Mouse (Mus musculus): Measurements from ENCODE around the gene Lao1.
A peak's percentile ranks its signal among the peaks of the same experiment; 100 is the strongest.

The Lao1 gene

DNA sequence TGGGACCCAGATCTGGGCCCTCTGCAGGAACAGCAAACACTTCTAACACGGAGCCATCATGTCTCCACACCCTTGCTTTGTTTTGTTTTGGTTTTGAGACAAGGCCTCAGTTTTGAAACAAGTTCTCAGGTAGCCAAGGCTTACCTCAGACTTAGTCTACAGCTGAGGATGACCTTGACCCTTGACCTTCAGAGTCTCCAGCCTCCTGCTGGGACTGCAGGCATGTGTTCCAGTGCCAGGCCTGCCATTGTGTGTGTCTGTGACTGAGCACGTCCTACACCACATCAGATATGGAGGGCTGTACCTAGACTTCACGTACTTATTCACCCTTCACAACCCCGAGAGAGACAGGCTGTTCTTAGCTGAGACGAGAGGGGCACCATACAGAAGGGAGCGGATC is 46.2 kb downstream of the Lao1 start:
- Histone ChIP-seq H3K36me3 (ENCODE audit: insufficient read depth, low read length) (no peaks in the 10 kb centered on the region), H3K27me3 (ENCODE audit: insufficient read depth, low read length) (no peaks in the 10 kb centered on the region), H3K9me3 (ENCODE audit: low read length) (no peaks in the 10 kb centered on the region), H3K4me1 (replicated peaks; ENCODE audit: low read depth, low read length) (peaks cover 91% of the 10 kb centered on the region), H3K4me3 (replicated peaks; ENCODE audit: low read length) (peak overlapping the region; percentile 60; the same call in 1 of the 2 replicates)
- TF ChIP-seq CTCF (conservative IDR thresholded peaks at IDR 0.05; ENCODE audit: low read length) (no peak), NANOG (IDR thresholded peaks at IDR 0.05; ENCODE audit: borderline replicate concordance, low read length) (no peak), POU5F1 (IDR thresholded peaks at IDR 0.05; ENCODE audit: borderline replicate concordance, low read length) (0 out of 2 replicates have a peak, but pooled peaks have one; percentile 4)

DNA sequence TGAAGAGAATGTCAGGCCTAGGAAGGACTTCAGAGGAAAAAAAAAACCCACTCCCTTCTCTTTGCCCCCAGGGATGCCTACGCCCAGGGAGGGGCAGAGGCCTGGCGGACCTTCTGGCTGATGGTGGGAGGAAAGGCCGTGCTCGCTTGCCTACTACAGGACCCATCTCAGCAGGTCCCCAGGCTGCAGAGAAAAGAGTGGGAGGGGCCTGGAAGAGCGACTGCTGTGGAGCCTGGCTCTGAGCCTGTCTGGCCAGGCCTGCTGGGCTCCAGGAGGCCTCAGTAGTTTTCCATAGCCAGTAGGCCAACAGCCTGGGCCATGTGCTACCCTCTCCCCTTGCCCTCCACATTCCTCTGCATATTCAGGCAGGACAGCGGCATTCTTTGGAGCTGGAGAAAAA is 47.1 kb downstream of the Lao1 start:
- no peaks in the 10 kb centered on the region for H3K27me3 ChIP-seq (ENCODE audit: insufficient read depth, low read length)
- TF ChIP-seq NANOG (IDR thresholded peaks at IDR 0.05; ENCODE audit: borderline replicate concordance, low read length) (no peak), POU5F1 (IDR thresholded peaks at IDR 0.05; ENCODE audit: borderline replicate concordance, low read length) (no peak), CTCF (conservative IDR thresholded peaks at IDR 0.05; ENCODE audit: low read length) (no peak)
- peaks cover 96% of the 10 kb centered on the region for H3K4me1 ChIP-seq (replicated peaks; ENCODE audit: low read depth, low read length)
- H3K9me3 ChIP-seq (ENCODE audit: low read length): no peaks in the 10 kb centered on the region
- peak overlapping the region; percentile 60 for H3K4me3 ChIP-seq (replicated peaks; ENCODE audit: low read length)
- no peaks in the 10 kb centered on the region for H3K36me3 ChIP-seq (ENCODE audit: insufficient read depth, low read length)

DNA sequence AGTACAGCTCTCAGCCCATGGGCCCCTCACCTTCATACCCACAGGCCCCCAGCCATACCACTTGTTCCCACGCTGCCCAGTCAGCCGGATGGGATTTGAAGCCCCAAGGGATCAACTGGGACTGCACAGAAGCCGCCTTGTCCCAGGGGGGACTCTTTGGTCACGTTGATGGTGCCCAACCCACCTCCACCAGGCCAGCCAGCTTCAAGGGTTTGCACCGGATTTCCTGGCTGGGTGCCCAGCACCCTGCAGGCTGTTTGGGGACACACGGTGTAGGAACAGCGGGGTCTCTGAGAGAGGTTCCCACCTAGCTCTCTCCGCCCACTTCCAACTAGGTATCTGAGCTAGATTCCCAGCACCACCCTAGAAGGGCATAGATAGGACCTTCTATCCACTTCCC is 48.4 kb downstream of the Lao1 start:
- no peaks in the 10 kb centered on the region for H3K9me3 ChIP-seq (ENCODE audit: low read length)
- H3K4me1 ChIP-seq (replicated peaks; ENCODE audit: low read depth, low read length): peaks cover 89% of the 10 kb centered on the region
- no peaks in the 10 kb centered on the region for H3K27me3 ChIP-seq (ENCODE audit: insufficient read depth, low read length)
- H3K4me3 ChIP-seq (replicated peaks; ENCODE audit: low read length): peak overlapping the region; percentile 60
- TF ChIP-seq CTCF (conservative IDR thresholded peaks at IDR 0.05; ENCODE audit: low read length) (no peak), POU5F1 (IDR thresholded peaks at IDR 0.05; ENCODE audit: borderline replicate concordance, low read length) (no peak), NANOG (IDR thresholded peaks at IDR 0.05; ENCODE audit: borderline replicate concordance, low read length) (no peak)
- no peaks in the 10 kb centered on the region for H3K36me3 ChIP-seq (ENCODE audit: insufficient read depth, low read length)

GRCm38 (mm10) chr4:119011050-119011680 is 49.8 kb downstream of the Lao1 start:
- no peak for TF ChIP-seq POU5F1 (IDR thresholded peaks at IDR 0.05; ENCODE audit: borderline replicate concordance, low read length)
- TF ChIP-seq NANOG (IDR thresholded peaks at IDR 0.05; ENCODE audit: borderline replicate concordance, low read length): no peak
- no peak for TF ChIP-seq CTCF (conservative IDR thresholded peaks at IDR 0.05; ENCODE audit: low read length)
- Histone ChIP-seq H3K27me3 (ENCODE audit: insufficient read depth, low read length) (no peaks in the 10 kb centered on the region), H3K9me3 (ENCODE audit: low read length) (no peaks in the 10 kb centered on the region), H3K4me1 (replicated peaks; ENCODE audit: low read depth, low read length) (peaks cover 89% of the 10 kb centered on the region), H3K4me3 (replicated peaks; ENCODE audit: low read length) (peak overlapping the region; percentile 60), H3K36me3 (ENCODE audit: insufficient read depth, low read length) (no peaks in the 10 kb centered on the region)

GRCm38 (mm10) chr4:119013031-119013430 is 51.7 kb downstream of the Lao1 start:
- Histone ChIP-seq H3K27me3 (ENCODE audit: insufficient read depth, low read length) (no peaks in the 10 kb centered on the region), H3K36me3 (ENCODE audit: insufficient read depth, low read length) (no peaks in the 10 kb centered on the region), H3K9me3 (ENCODE audit: low read length) (no peaks in the 10 kb centered on the region), H3K4me1 (replicated peaks; ENCODE audit: low read depth, low read length) (peaks cover 81% of the 10 kb centered on the region), H3K4me3 (replicated peaks; ENCODE audit: low read length) (no peak overlapping the region)
- TF ChIP-seq POU5F1 (IDR thresholded peaks at IDR 0.05; ENCODE audit: borderline replicate concordance, low read length) (no peak), NANOG (IDR thresholded peaks at IDR 0.05; ENCODE audit: borderline replicate concordance, low read length) (no peak)

DNA sequence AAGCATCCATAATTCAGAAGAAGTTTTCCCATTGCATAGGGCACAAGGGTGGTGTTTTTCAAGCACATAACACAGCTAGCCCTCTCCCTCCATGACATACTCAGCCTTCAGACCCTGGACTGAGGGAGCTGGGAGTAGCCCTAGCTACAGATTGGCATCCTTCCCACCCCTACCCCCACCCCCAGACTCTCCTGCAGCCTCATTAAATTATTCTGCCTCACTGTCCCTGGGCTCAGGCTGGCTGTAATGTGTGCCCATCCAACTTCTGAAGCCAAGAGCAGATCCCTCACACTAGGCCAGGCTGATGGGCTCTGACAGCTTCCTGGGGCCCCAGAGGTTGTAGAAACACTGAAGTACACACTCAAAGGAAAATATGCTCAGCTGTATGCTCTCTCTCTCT is 53.6 kb downstream of the Lao1 start:
- Histone ChIP-seq H3K4me3 (replicated peaks; ENCODE audit: low read length) (no peak overlapping the region), H3K36me3 (ENCODE audit: insufficient read depth, low read length) (no peaks in the 10 kb centered on the region), H3K27me3 (ENCODE audit: insufficient read depth, low read length) (no peaks in the 10 kb centered on the region), H3K9me3 (ENCODE audit: low read length) (no peaks in the 10 kb centered on the region), H3K4me1 (replicated peaks; ENCODE audit: low read depth, low read length) (peaks cover 80% of the 10 kb centered on the region)
- TF ChIP-seq CTCF (conservative IDR thresholded peaks at IDR 0.05; ENCODE audit: low read length) (no peak), POU5F1 (IDR thresholded peaks at IDR 0.05; ENCODE audit: borderline replicate concordance, low read length) (no peak), NANOG (IDR thresholded peaks at IDR 0.05; ENCODE audit: borderline replicate concordance, low read length) (no peak)

GRCm38 (mm10) chr4:119015557-119015956 is 54.2 kb downstream of the Lao1 start:
- no peaks in the 10 kb centered on the region for H3K36me3 ChIP-seq (ENCODE audit: insufficient read depth, low read length)

GRCm38 (mm10) chr4:119017078-119017477 is 55.7 kb downstream of the Lao1 start:
- Histone ChIP-seq H3K4me3 (replicated peaks; ENCODE audit: low read length) (no peak overlapping the region), H3K9me3 (ENCODE audit: low read length) (no peaks in the 10 kb centered on the region), H3K27me3 (ENCODE audit: insufficient read depth, low read length) (no peaks in the 10 kb centered on the region), H3K36me3 (ENCODE audit: insufficient read depth, low read length) (no peaks in the 10 kb centered on the region), H3K4me1 (replicated peaks; ENCODE audit: low read depth, low read length) (peaks cover 79% of the 10 kb centered on the region)
- no peak for TF ChIP-seq CTCF (conservative IDR thresholded peaks at IDR 0.05; ENCODE audit: low read length)
- TF ChIP-seq POU5F1 (IDR thresholded peaks at IDR 0.05; ENCODE audit: borderline replicate concordance, low read length): no peak
- TF ChIP-seq NANOG (IDR thresholded peaks at IDR 0.05; ENCODE audit: borderline replicate concordance, low read length): no peak

More at GRCm38 (mm10) chr4:119015557-119015956, 54.2 kb downstream of the Lao1 start:
- Histone ChIP-seq H3K4me1 (replicated peaks; ENCODE audit: low read depth, low read length) (peaks cover 79% of the 10 kb centered on the region), H3K4me3 (replicated peaks; ENCODE audit: low read length) (no peak overlapping the region), H3K9me3 (ENCODE audit: low read length) (no peaks in the 10 kb centered on the region), H3K27me3 (ENCODE audit: insufficient read depth, low read length) (no peaks in the 10 kb centered on the region)
- TF ChIP-seq NANOG (IDR thresholded peaks at IDR 0.05; ENCODE audit: borderline replicate concordance, low read length) (no peak), CTCF (conservative IDR thresholded peaks at IDR 0.05; ENCODE audit: low read length) (peak; percentile 46)

Measured in E14TG2a.4 (cell line).